Mouse (Mus musculus) pancreas, adult 10 weeks (tissue): ENCODE results near the gene Prlr. TPM values are rescaled to one million over a fixed set of nuclear protein-coding genes. Genes with fewer than 3 reads are reported as not detected.

Source experiments
- polyA plus RNA-seq: library from polyadenylated mRNA; stranded (reverse); fragments of 350-450 nt; fragmentation: Illumina TruSeq; extraction: RNeasy Lipid Tissue Mini Kit (QIAGEN cat#74804); gene quantifications from one replicate; pipeline ENCODE4 v1.2.3, GENCODE M21; 2015; ENCODE audit warnings: low read depth, low replicate concordance; ENCODE audit not compliant: insufficient read depth

Prlr gene
- 4.5 TPM for polyA plus RNA-seq

GRCm38 (mm10) chr15:10177083-10177482, at the start of gene Prlr:
Gene Prlr, plus strand, starts transcription at chr15:10177238.

DNA sequence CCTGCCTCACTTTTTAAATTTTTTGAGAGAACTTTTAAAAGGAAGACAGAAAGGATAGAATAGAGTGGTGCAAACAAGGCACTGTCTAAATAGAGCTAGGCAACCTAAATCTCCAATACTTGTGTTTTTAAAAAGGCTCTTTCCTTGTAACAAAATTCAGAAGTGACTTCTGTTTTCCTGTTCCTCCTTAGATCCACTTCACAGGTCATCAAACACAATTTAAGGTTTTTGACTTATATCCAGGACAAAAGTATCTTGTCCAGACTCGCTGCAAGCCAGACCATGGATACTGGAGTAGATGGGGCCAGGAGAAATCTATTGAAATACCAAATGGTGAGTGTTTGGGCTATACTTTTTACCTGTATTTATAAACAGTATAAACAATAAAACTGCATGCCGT, 148.0 kb downstream of the Prlr start, which contains the start of gene Gm21973:
TSS of gene Gm21973 (plus strand) at position 301 of the 400 bp plus-strand sequence.

DNA sequence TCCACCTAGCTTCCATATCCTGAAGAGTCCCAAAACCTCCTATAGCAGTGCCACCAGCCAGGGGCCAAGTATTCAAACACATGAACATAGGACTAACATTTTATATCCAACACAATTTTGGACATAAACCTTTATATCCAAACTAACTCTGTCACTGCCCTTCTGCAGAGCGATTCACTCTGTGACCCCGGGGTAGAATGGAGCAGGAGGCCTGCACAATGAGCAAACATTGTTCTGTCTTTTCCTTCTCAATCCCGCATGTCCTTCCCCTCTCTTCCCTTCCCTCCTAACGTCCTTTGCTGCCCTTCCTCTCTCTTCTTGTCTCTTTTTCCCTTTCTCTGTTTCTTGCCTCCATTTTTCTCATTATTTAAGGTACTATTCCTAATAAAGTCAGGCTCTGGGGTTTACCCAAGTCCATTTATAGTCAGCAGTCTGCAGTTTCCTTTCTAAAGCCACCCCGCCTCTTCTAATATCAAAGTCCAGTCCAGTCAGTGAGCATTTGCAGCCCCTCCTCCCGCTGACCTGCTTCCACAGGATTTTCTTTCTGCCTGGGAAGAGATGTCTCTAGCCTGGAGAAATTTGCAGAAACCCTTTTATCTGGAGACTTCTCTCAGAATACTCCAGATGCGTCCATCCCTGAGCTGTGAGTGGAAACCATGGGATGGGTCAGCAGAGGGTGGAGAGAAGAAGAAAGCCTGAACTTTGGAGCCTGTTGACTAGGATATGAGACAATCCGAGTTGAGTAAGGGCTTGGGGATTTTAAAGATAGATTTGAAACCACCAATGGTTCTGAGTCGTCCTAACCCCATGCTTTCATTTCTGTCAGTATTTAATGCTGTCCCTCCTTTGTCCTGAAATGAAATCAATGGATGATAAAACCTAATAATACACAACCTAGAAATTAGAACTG, 181.3 kb downstream of the Prlr start, which contains the start of gene Agxt2:
TSS of gene Agxt2 (plus strand) at position 494 of the 910 bp plus-strand sequence.

Other genes with a start within 250 kb of the Prlr start
- not detected for gene Gm21973, start 148.1 kb downstream of the Prlr start, polyA plus RNA-seq
- not detected for gene Agxt2, start 181.3 kb downstream of the Prlr start, polyA plus RNA-seq